Mouse (Mus musculus) forebrain, embryonic 13.5 days (tissue): ENCODE measurements around the gene Ube2dnl2. TPM values are rescaled to one million over a fixed set of nuclear protein-coding genes. Genes with fewer than 3 reads are reported as not detected.

Source experiments
- ATAC-seq: fragments of 200-750 bp; cut with Nextera tagmentation; 2 replicates; pipeline ENCODE4 v1.8.0; 2017
- H3K27ac ChIP-seq: fragments of 300-500 bp; sonication (generic); 2 replicates; pipeline ENCODE4 v1.5.1; 2015; ENCODE audit warnings: inconsistent platforms, mild to moderate bottlenecking, moderate library complexity
- H3K27me3 ChIP-seq: fragments of 300-500 bp; sonication (generic); 2 replicates; pipeline ENCODE4 v1.6.1; 2015; ENCODE audit warnings: mild to moderate bottlenecking, inconsistent platforms
- H3K36me3 ChIP-seq: fragments of 300-500 bp; sonication (generic); 2 replicates; pipeline ENCODE4 v1.6.1; 2015; ENCODE audit warnings: mild to moderate bottlenecking, inconsistent platforms; ENCODE audit not compliant: poor library complexity, severe bottlenecking
- H3K4me1 ChIP-seq: fragments of 300-500 bp; sonication (generic); 2 replicates; pipeline ENCODE4 v1.6.1; 2015; ENCODE audit warnings: inconsistent platforms
- H3K4me2 ChIP-seq: fragments of 300-500 bp; sonication (generic); 2 replicates; pipeline ENCODE4 v1.6.1; 2015; ENCODE audit warnings: inconsistent platforms, mild to moderate bottlenecking, moderate library complexity
- H3K4me3 ChIP-seq: fragments of 300-500 bp; sonication (generic); 2 replicates; pipeline ENCODE4 v1.5.1; 2015; ENCODE audit warnings: mild to moderate bottlenecking, inconsistent platforms
- H3K9ac ChIP-seq: fragments of 300-500 bp; sonication (generic); 2 replicates; pipeline ENCODE4 v1.6.1; 2015; ENCODE audit warnings: mild to moderate bottlenecking, inconsistent platforms
- H3K9me3 ChIP-seq: fragments of 300-500 bp; sonication (generic); replicated peaks from 2 replicates; pipeline ENCODE4 v1.6.1; 2016; ENCODE audit warnings: inconsistent platforms
- WGBS: fragments of 180-500 bp; shearing (Covaris S2); methylation state at CpG from one replicate; pipeline ENCODE4 v1.1.7; 2015; 5-methylcytosine and 5-hydroxymethylcytosine counted together
- polyA plus RNA-seq: library from polyadenylated mRNA; unstranded; fragments of >200 nt; fragmentation: Nextera tagmentation; extraction: Ambion mirVana; gene quantifications from 2 replicates; pipeline ENCODE4 v1.2.1, GENCODE M21; 2015

Gene Ube2dnl2
- not detected in 2 replicates for polyA plus RNA-seq

GRCm38 (mm10) chrX:114907282-114907681 is at the start of gene Ube2dnl2:
TSS of gene Ube2dnl2 (plus strand) at chrX:114907582.
- H3K4me2 ChIP-seq, result no peak within 1 kb of the TSS
- no peak within 1 kb of the TSS for H3K9ac ChIP-seq
- no peaks in the 10 kb centered on the region for H3K9me3 ChIP-seq
- no peaks in the 10 kb centered on the region for H3K27me3 ChIP-seq
- no peaks in the 10 kb centered on the region for H3K4me1 ChIP-seq
- H3K4me3 ChIP-seq, result no peak within 1 kb of the TSS
- 79% methylated on average over 1 of the region's 1 CpGs for WGBS
- H3K27ac ChIP-seq, result no peak within 1 kb of the TSS
- no peaks in the 10 kb centered on the region for H3K36me3 ChIP-seq
- ATAC-seq, result no peak

DNA sequence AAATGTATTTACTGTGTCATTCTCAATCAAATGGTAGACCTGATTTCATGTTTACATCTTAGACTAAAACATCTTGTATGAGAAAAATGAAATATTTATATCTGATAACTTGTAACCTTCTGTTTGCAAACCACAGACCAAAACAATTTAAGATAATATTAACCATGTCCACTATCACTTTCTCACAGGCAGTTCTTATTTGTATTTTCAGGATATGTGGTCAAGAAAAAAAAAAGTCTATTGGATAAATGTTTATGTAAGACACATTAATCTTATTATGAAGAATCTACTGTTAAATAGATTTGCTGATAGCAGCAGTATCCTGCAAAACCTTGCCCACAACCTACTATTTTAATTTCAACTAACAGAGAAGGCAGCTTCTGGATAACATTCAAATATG is 11.9 kb upstream of the Ube2dnl2 start:
- Histone ChIP-seq H3K27ac (no peak overlapping the region), H3K4me2 (no peak overlapping the region), H3K27me3 (no peaks in the 10 kb centered on the region), H3K9ac (no peak overlapping the region), H3K36me3 (no peaks in the 10 kb centered on the region), H3K4me3 (no peak overlapping the region), H3K9me3 (no peaks in the 10 kb centered on the region), H3K4me1 (no peaks in the 10 kb centered on the region)
- ATAC-seq, result no peak

- Histone ChIP-seq H3K9ac (no peak overlapping the region), H3K27ac (no peak overlapping the region), H3K9me3 (no peaks in the 10 kb centered on the region), H3K36me3 (no peaks in the 10 kb centered on the region), H3K4me3 (no peak overlapping the region), H3K27me3 (no peaks in the 10 kb centered on the region), H3K4me2 (no peak overlapping the region), H3K4me1 (no peaks in the 10 kb centered on the region)
- WGBS, result 84% methylated on average over 3 of the region's 3 CpGs
- ATAC-seq, result no peak
Observed at GRCm38 (mm10) chrX:114897506-114897905, 9.9 kb upstream of the Ube2dnl2 start.

GRCm38 (mm10) chrX:114903391-114903790 is 4.0 kb upstream of the Ube2dnl2 start:
- no peak overlapping the region for H3K4me2 ChIP-seq
- no peaks in the 10 kb centered on the region for H3K4me1 ChIP-seq
- no peak overlapping the region for H3K27ac ChIP-seq
- H3K27me3 ChIP-seq, result no peaks in the 10 kb centered on the region
- H3K9me3 ChIP-seq, result no peaks in the 10 kb centered on the region
- H3K4me3 ChIP-seq, result no peak overlapping the region
- no peak for ATAC-seq
- no peaks in the 10 kb centered on the region for H3K36me3 ChIP-seq
- no peak overlapping the region for H3K9ac ChIP-seq

DNA sequence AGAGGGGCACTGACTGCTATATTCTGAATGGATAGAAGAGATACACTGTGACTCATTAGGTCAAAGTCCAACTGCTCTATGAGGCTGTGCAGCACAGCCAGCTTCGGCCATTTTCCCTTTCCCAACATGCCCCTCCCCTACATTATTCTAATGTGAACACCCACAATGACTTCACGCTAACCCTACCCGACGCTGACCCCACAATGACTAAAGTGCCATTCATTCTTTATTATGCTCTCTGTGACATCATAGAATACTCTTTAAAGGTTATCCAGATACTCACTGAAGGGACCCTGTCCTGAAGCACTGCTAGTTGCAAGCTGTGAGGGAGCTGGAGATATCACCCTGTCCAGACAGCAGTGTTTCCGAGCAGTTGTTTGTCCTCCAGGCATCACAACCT is 2.7 kb upstream of the Ube2dnl2 start, which contains the start of gene Ube2dnl1:
TSS of gene Ube2dnl1 (plus strand) at position 301 of the 400 bp plus-strand sequence.
- no peaks in the 10 kb centered on the region for H3K27me3 ChIP-seq
- H3K9ac ChIP-seq, result no peak within 1 kb of the TSS
- WGBS, result 89% methylated on average over 5 of the region's 5 CpGs
- no peaks in the 10 kb centered on the region for H3K9me3 ChIP-seq
- no peak within 1 kb of the TSS for H3K4me3 ChIP-seq
- ATAC-seq, result no peak
- no peaks in the 10 kb centered on the region for H3K4me1 ChIP-seq
- H3K27ac ChIP-seq, result no peak within 1 kb of the TSS
- H3K4me2 ChIP-seq, result no peak within 1 kb of the TSS
- no peaks in the 10 kb centered on the region for H3K36me3 ChIP-seq

GRCm38 (mm10) chrX:114955066-114955465 is 47.7 kb downstream of the Ube2dnl2 start:
- Histone ChIP-seq H3K27ac (no peak overlapping the region), H3K9me3 (no peaks in the 10 kb centered on the region), H3K4me1 (no peaks in the 10 kb centered on the region), H3K4me2 (no peak overlapping the region), H3K4me3 (no peak overlapping the region), H3K27me3 (no peaks in the 10 kb centered on the region), H3K9ac (no peak overlapping the region), H3K36me3 (no peaks in the 10 kb centered on the region)
- 19% methylated on average over 1 of the region's 1 CpGs for WGBS
- ATAC-seq, result no peak

Other genes starting within 250 kb of the Ube2dnl2 start
- not detected in 2 replicates for gene Ube2dnl1, start 2.6 kb upstream of the Ube2dnl2 start, polyA plus RNA-seq